Mouse (Mus musculus): ENCODE measurements at regions not wholly inside any gene's neighbourhood (a gene's known extent, or its start where the extent isn't known, plus 50 kb on each side); places are given as distances from the start of the nearest gene placed in this dataset.

DNA sequence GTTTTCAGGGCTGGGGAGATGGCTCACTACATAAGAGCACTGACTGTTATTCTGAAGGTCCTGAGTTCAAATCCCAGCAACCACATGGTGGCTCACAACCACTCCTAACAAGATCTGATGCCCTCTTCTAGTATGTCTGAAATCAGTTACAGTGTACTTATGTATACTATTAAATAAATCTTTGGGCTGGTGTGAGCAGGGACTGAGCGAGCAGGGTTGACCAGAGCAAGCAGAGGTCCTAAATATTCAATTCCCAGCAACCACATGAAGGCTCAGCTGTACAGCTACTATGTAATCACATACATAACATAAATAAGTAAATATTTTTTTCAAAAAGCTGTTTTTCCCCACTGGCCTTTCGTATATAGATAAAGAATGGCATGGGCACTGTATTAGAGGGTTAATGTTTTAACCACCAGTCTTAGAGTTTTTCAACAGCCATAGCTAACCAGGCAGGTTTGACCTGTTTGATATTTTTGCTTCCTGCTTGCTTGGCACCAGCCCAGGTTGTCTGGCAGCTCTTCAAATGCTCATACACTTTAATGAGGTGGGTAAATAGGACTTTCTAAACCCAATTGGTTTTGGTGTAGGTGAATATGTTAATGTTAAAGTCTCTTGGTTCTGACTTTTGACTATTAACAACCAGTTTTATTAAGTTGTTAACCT is 134.1 kb upstream of the Fam84a start:
- TF ChIP-seq CTCF (IDR thresholded peaks at IDR 0.05; ENCODE audit: insufficient read depth, low read depth, low read length) (no peak), POLR2A (IDR thresholded peaks at IDR 0.05; ENCODE audit: insufficient read depth, low read depth, low read length) (no peak)

Measured in olfactory bulb, adult 2 months (tissue).